Mouse (Mus musculus): ENCODE data around the gene Asb6. TPM values are rescaled to one million over a fixed set of nuclear protein-coding genes. Genes with fewer than 3 reads are reported as not detected.
A peak's percentile ranks its signal among the peaks of the same experiment; 100 is the strongest.

Asb6 gene
- polyA plus RNA-seq, 1 experiment from 2014 or later: 20.1 TPM

DNA sequence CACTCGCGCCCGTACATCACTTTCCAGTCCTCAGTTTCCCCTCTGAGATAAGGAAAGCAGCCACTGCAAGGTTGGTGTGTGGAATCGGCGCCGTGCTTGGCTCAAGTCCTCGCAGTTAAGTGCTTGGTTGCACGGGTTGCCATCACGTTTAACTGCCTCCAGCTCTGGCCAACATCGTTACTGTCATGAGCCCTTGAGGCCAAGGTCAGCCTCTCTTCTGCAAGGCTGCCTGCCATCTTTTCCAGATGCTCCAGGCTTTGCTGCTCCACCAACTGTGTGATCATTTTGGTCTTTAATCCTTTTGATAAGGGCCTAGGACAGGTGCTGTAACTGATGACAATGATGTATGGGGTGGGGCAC lies 21.9 kb downstream of the Asb6 start:
- 1% methylated on average over 10 of the region's 10 CpGs for WGBS
- ATAC-seq (replicated peaks; ENCODE audit: extremely low read depth, insufficient read depth, low FRiP score): no peak
- peaks cover 17% of the 10 kb centered on the region for H3K4me1 ChIP-seq (ENCODE audit: control insufficient read depth, insufficient read depth, low read length)

DNA sequence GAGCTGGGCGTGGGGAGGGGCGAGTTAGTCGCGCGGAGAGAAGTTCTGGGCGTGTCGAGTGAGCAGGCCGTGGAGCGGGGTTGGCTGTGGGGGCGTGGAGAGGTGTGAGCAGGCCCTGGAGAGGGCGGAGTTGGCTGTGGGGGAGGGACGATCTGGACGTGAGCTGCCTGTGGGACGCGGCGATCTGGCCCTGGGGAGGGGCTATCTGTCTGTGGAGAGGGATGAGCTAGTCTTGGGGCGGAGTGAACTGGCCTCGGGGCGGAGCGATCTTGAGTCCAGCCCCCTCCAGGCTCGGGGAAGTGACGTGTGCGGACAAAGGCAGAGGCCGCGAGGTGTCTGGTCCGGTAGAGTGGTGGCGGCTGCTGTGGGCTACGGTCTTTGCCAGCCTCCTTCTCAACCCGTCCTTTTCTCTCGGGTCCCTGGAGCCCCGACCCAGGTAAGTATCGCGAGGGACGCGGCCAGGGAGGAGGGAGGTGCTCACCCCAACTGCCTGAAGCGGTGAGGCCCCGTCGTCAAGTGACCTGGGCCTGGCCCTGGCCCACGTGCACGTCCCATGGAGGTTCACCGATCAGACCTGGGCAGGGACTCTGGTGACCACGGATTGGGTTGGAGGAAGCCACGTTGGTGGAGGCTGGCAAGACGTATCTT lies 22.4 kb downstream of the Asb6 start, which contains the start of gene Ntmt1:
TSS of gene Ntmt1 (plus strand) at position 179 of the 648 bp plus-strand sequence.
- WGBS: under 1% methylated on average over 40 of the region's 44 CpGs
- peak; percentile 99 for ATAC-seq (replicated peaks; ENCODE audit: extremely low read depth, insufficient read depth, low FRiP score)
- Histone ChIP-seq H3K36me3 (ENCODE audit: control insufficient read depth, insufficient read depth) (0 out of 2 replicates have a peak, but pooled peaks cover 2% of the 10 kb centered on the region), H3K9ac (ENCODE audit: low read length) (peak within 1 kb of the TSS; percentile 89), H3K27ac (ENCODE audit: low read length) (peak within 1 kb of the TSS; percentile 87), H3K9me3 (replicated peaks; ENCODE audit: control insufficient read depth, low read length) (no peaks in the 10 kb centered on the region), H3K4me2 (ENCODE audit: low read depth, low read length) (peak within 1 kb of the TSS; percentile 91), H3K4me3 (ENCODE audit: low read length) (peak within 1 kb of the TSS; percentile 78), H3K4me1 (ENCODE audit: control insufficient read depth, insufficient read depth, low read length) (peaks cover 17% of the 10 kb centered on the region), H3K27me3 (ENCODE audit: control insufficient read depth, insufficient read depth, low read length) (0 out of 2 replicates have a peak, but pooled peaks cover 2% of the 10 kb centered on the region)

More for the DNA sequence above, 21.9 kb downstream of the Asb6 start:
- Histone ChIP-seq H3K27ac (ENCODE audit: low read length) (peak overlapping the region; percentile 87), H3K9me3 (replicated peaks; ENCODE audit: control insufficient read depth, low read length) (no peaks in the 10 kb centered on the region), H3K4me3 (ENCODE audit: low read length) (peak overlapping the region; percentile 78), H3K27me3 (ENCODE audit: control insufficient read depth, insufficient read depth, low read length) (0 out of 2 replicates have a peak, but pooled peaks cover 2% of the 10 kb centered on the region), H3K4me2 (ENCODE audit: low read depth, low read length) (peak overlapping the region; percentile 91), H3K9ac (ENCODE audit: low read length) (peak overlapping the region; percentile 89), H3K36me3 (ENCODE audit: control insufficient read depth, insufficient read depth) (peaks cover 4% of the 10 kb centered on the region; the same call in 1 of the 2 replicates)

- 8% methylated on average over 28 of the region's 28 CpGs for WGBS
- ATAC-seq (replicated peaks; ENCODE audit: extremely low read depth, insufficient read depth, low FRiP score): no peak; the same call in 1 of the 2 replicates
- Histone ChIP-seq H3K4me3 (ENCODE audit: low read length) (peak overlapping the region; percentile 78), H3K27me3 (ENCODE audit: control insufficient read depth, insufficient read depth, low read length) (peaks cover 3% of the 10 kb centered on the region; the same call in 1 of the 2 replicates), H3K9ac (ENCODE audit: low read length) (peak overlapping the region; percentile 73), H3K4me1 (ENCODE audit: control insufficient read depth, insufficient read depth, low read length) (peaks cover 17% of the 10 kb centered on the region), H3K9me3 (replicated peaks; ENCODE audit: control insufficient read depth, low read length) (no peaks in the 10 kb centered on the region), H3K4me2 (ENCODE audit: low read depth, low read length) (peak overlapping the region; percentile 91), H3K36me3 (ENCODE audit: control insufficient read depth, insufficient read depth) (0 out of 2 replicates have a peak, but pooled peaks cover 2% of the 10 kb centered on the region), H3K27ac (ENCODE audit: low read length) (peak overlapping the region; percentile 73)
Measured at GRCm38 (mm10) chr2:30807147-30807647, 22.9 kb downstream of the Asb6 start.

GRCm38 (mm10) chr2:30805983-30806382 lies 24.1 kb downstream of the Asb6 start:
- H3K4me2 ChIP-seq (ENCODE audit: low read depth, low read length): no peak overlapping the region
- H3K9me3 ChIP-seq (replicated peaks; ENCODE audit: control insufficient read depth, low read length): no peaks in the 10 kb centered on the region
- H3K27ac ChIP-seq (ENCODE audit: low read length): no peak overlapping the region
- H3K9ac ChIP-seq (ENCODE audit: low read length): no peak overlapping the region
- H3K4me1 ChIP-seq (ENCODE audit: control insufficient read depth, insufficient read depth, low read length): peaks cover 24% of the 10 kb centered on the region
- peaks cover 6% of the 10 kb centered on the region; the same call in 1 of the 2 replicates for H3K27me3 ChIP-seq (ENCODE audit: control insufficient read depth, insufficient read depth, low read length)
- no peaks in the 10 kb centered on the region for H3K36me3 ChIP-seq (ENCODE audit: control insufficient read depth, insufficient read depth)
- 93% methylated on average over 2 of the region's 2 CpGs for WGBS
- no peak for ATAC-seq (replicated peaks; ENCODE audit: extremely low read depth, insufficient read depth, low FRiP score)
- H3K4me3 ChIP-seq (ENCODE audit: low read length): no peak overlapping the region

DNA sequence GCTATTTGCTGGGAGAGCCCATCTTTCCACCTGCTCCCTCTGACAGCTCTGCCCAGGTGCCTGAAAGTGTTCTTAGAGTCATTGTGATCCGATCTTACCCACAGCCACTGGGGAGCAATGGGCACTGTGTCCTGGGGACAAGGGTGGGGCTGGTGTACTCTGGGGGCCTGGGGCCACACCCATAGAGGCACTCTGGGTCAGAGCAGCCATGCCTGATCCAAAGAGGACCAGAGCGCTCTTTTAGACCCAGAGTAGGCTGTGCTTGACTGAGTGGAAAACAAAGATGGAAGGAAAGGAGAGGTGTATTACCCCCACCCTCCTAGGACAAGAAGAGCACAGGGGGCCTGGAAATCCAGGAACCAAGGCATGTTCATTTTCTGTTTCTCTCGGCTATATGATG lies 26.5 kb downstream of the Asb6 start, which contains the start of gene 1700001O22Rik:
TSS of gene 1700001O22Rik (minus strand) at position 58 of the 400 bp plus-strand sequence.
- H3K27me3 ChIP-seq (ENCODE audit: control insufficient read depth, insufficient read depth, low read length): peaks cover 12% of the 10 kb centered on the region

DNA sequence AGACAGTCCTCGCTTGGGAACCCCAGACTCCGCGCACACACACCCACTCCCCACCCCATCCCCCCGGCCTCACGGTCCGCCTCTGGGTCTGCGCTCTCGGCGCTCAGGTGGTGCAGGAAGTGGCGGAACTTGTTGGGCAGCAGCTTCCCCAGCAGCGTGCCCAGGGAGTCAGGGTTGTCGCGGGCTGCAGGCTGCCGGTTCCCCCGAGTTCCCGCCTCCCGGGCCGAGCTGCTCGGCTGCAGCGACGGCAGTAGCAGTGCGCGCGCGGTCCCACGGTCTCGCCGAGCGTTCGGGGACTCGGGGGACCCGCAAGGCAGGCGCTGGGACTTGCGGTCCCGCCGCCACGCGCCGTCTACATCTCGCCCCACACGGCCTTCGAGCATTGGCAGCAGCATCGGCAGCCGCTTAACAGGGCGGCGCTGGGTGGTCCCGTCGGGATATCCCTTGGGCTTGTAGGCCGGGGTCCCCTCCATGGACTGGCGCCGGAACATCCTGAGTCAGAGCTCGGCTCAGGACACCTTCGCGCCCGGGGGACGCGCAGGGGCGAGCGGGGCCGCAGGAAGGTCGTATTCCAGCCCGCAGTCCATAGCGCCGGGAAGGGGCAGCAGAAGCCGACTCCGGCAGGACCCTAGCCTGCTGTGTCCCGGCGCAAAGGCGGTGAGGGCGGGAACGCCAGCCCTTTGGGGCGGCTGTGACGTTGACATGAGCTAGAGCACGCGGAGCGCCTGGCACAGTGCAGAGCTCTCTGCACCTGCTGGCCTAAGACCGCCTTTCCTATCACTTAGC lies 28.9 kb downstream of the Asb6 start:
- Histone ChIP-seq H3K4me3 (ENCODE audit: low read length) (peak overlapping the region; percentile 59), H3K4me2 (ENCODE audit: low read depth, low read length) (peak overlapping the region; percentile 96), H3K9me3 (replicated peaks; ENCODE audit: control insufficient read depth, low read length) (no peaks in the 10 kb centered on the region), H3K27me3 (ENCODE audit: control insufficient read depth, insufficient read depth, low read length) (peaks cover 12% of the 10 kb centered on the region), H3K27ac (ENCODE audit: low read length) (no peak overlapping the region), H3K4me1 (ENCODE audit: control insufficient read depth, insufficient read depth, low read length) (peaks cover 13% of the 10 kb centered on the region), H3K9ac (ENCODE audit: low read length) (peak overlapping the region; percentile 78), H3K36me3 (ENCODE audit: control insufficient read depth, insufficient read depth) (no peaks in the 10 kb centered on the region)
- 1% methylated on average over 77 of the region's 77 CpGs for WGBS
- ATAC-seq (replicated peaks; ENCODE audit: extremely low read depth, insufficient read depth, low FRiP score): peak; percentile 82

More for the DNA sequence above, 26.5 kb downstream of the Asb6 start, which contains the start of gene 1700001O22Rik:
- H3K27ac ChIP-seq (ENCODE audit: low read length): no peak within 1 kb of the TSS
- H3K9ac ChIP-seq (ENCODE audit: low read length): no peak within 1 kb of the TSS
- H3K4me1 ChIP-seq (ENCODE audit: control insufficient read depth, insufficient read depth, low read length): peaks cover 8% of the 10 kb centered on the region
- no peak within 1 kb of the TSS for H3K4me3 ChIP-seq (ENCODE audit: low read length)
- no peaks in the 10 kb centered on the region for H3K9me3 ChIP-seq (replicated peaks; ENCODE audit: control insufficient read depth, low read length)
- no peak for ATAC-seq (replicated peaks; ENCODE audit: extremely low read depth, insufficient read depth, low FRiP score)
- 79% methylated on average over 3 of the region's 3 CpGs for WGBS
- H3K36me3 ChIP-seq (ENCODE audit: control insufficient read depth, insufficient read depth): no peaks in the 10 kb centered on the region
- H3K4me2 ChIP-seq (ENCODE audit: low read depth, low read length): no peak within 1 kb of the TSS

DNA sequence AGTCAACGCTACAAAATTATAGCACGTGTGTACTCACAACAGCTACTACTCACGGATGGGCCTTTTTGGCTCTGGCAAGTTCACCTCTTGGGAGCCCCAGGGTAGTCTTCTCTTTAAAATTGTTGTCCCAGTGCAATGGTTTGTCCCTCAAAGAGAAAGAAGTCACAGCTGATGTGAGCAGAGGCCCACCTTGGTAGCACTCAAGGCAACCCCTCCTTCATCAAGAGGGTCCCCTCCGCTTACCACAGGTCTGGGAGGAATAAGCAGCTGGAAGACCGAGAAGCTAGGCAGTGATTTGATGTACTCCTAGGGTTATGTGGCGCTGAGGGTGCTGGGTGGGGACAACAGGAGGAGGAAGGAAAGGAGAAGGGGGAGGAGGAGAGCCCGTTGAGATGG lies 29.5 kb downstream of the Asb6 start:
- Histone ChIP-seq H3K4me2 (ENCODE audit: low read depth, low read length) (peak overlapping the region; percentile 96), H3K4me1 (ENCODE audit: control insufficient read depth, insufficient read depth, low read length) (peaks cover 17% of the 10 kb centered on the region), H3K4me3 (ENCODE audit: low read length) (peak overlapping the region; percentile 59), H3K27me3 (ENCODE audit: control insufficient read depth, insufficient read depth, low read length) (peaks cover 12% of the 10 kb centered on the region), H3K9me3 (replicated peaks; ENCODE audit: control insufficient read depth, low read length) (no peaks in the 10 kb centered on the region), H3K9ac (ENCODE audit: low read length) (peak overlapping the region; percentile 78), H3K27ac (ENCODE audit: low read length) (no peak overlapping the region), H3K36me3 (ENCODE audit: control insufficient read depth, insufficient read depth) (no peaks in the 10 kb centered on the region)
- no peak for ATAC-seq (replicated peaks; ENCODE audit: extremely low read depth, insufficient read depth, low FRiP score)
- WGBS: 44% methylated on average over 7 of the region's 7 CpGs

- Histone ChIP-seq H3K4me3 (ENCODE audit: low read length) (no peak overlapping the region), H3K9ac (ENCODE audit: low read length) (no peak overlapping the region), H3K4me1 (ENCODE audit: control insufficient read depth, insufficient read depth, low read length) (peaks cover 17% of the 10 kb centered on the region), H3K27me3 (ENCODE audit: control insufficient read depth, insufficient read depth, low read length) (peaks cover 12% of the 10 kb centered on the region), H3K4me2 (ENCODE audit: low read depth, low read length) (no peak overlapping the region), H3K9me3 (replicated peaks; ENCODE audit: control insufficient read depth, low read length) (no peaks in the 10 kb centered on the region), H3K36me3 (ENCODE audit: control insufficient read depth, insufficient read depth) (no peaks in the 10 kb centered on the region), H3K27ac (ENCODE audit: low read length) (no peak overlapping the region)
- ATAC-seq (replicated peaks; ENCODE audit: extremely low read depth, insufficient read depth, low FRiP score): no peak
- 80% methylated on average over 3 of the region's 3 CpGs for WGBS
Measured at GRCm38 (mm10) chr2:30799456-30799855, 30.7 kb downstream of the Asb6 start.
